Mouse (Mus musculus): ENCODE results near the gene Rtn2.

The Rtn2 gene

GRCm38 (mm10) chr7:19316451-19317161, 34.2 kb downstream of the Rtn2 start:
- in situ Hi-C loops (cut with MboI, MseI): no loop called here

GRCm38 (mm10) chr7:19318201-19318600, 35.8 kb downstream of the Rtn2 start:
- in situ Hi-C loops (cut with MboI, MseI): no loop called here

GRCm38 (mm10) chr7:19318676-19319075, 36.3 kb downstream of the Rtn2 start:
- in situ Hi-C loops (cut with MboI, MseI): no loop called here

GRCm38 (mm10) chr7:19319458-19319857, 37.0 kb downstream of the Rtn2 start:
- in situ Hi-C loops (cut with MboI, MseI): no loop called here

- in situ Hi-C loops (cut with MboI, MseI): no loop called here
Observed at GRCm38 (mm10) chr7:19319906-19320305, 37.5 kb downstream of the Rtn2 start.

GRCm38 (mm10) chr7:19320637-19321036, 38.2 kb downstream of the Rtn2 start:
- in situ Hi-C loops (cut with MboI, MseI): no loop called here

- in situ Hi-C loops (cut with MboI, MseI): no loop called here
Observed at GRCm38 (mm10) chr7:19321464-19321863, 39.0 kb downstream of the Rtn2 start.

- in situ Hi-C loops (cut with MboI, MseI): no loop called here
Observed at GRCm38 (mm10) chr7:19322489-19322888, 40.1 kb downstream of the Rtn2 start.

GRCm38 (mm10) chr7:19324221-19324620, 41.8 kb downstream of the Rtn2 start:
- in situ Hi-C loops (cut with MboI, MseI): no loop called here

- in situ Hi-C loops (cut with MboI, MseI): no loop called here
Observed at GRCm38 (mm10) chr7:19325262-19326199, 43.1 kb downstream of the Rtn2 start.

- in situ Hi-C loops (cut with MboI, MseI): no loop called here
Observed at GRCm38 (mm10) chr7:19326359-19326758, 43.9 kb downstream of the Rtn2 start.

- in situ Hi-C loops (cut with MboI, MseI): no loop called here
Observed at GRCm38 (mm10) chr7:19327128-19327527, 44.7 kb downstream of the Rtn2 start.

- in situ Hi-C loops (cut with MboI, MseI): no loop called here
Observed at GRCm38 (mm10) chr7:19327782-19328181, 45.4 kb downstream of the Rtn2 start.

- in situ Hi-C loops (cut with MboI, MseI): no loop called here
Observed at GRCm38 (mm10) chr7:19328425-19328824, 46.0 kb downstream of the Rtn2 start.

GRCm38 (mm10) chr7:19331910-19332309, 49.5 kb downstream of the Rtn2 start:
- in situ Hi-C loops (cut with MboI, MseI): no loop called here

GRCm38 (mm10) chr7:19332709-19333352, 50.4 kb downstream of the Rtn2 start:
- in situ Hi-C loops (cut with MboI, MseI): no loop called here

GRCm38 (mm10) chr7:19335583-19335982, 53.2 kb downstream of the Rtn2 start:
- in situ Hi-C loops (cut with MboI, MseI): no loop called here

GRCm38 (mm10) chr7:19337122-19337521, 54.7 kb downstream of the Rtn2 start:
- in situ Hi-C loops (cut with MboI, MseI): no loop called here

- in situ Hi-C loops (cut with MboI, MseI): no loop called here
Observed at GRCm38 (mm10) chr7:19338060-19338459, 55.6 kb downstream of the Rtn2 start.

GRCm38 (mm10) chr7:19338596-19338995, 56.2 kb downstream of the Rtn2 start:
- in situ Hi-C loops (cut with MboI, MseI): no loop called here

- in situ Hi-C loops (cut with MboI, MseI): loop anchor here (5.0 kb wide), 1 partner anchor 34 kb away; no protein-coding TSS in a partner anchor
Observed at GRCm38 (mm10) chr7:19341250-19341649, 58.8 kb downstream of the Rtn2 start.

- in situ Hi-C loops (cut with MboI, MseI): loop anchor here (5.0 kb wide), 1 partner anchor 35 kb away; no protein-coding TSS in a partner anchor
Observed at GRCm38 (mm10) chr7:19341761-19342409, 59.5 kb downstream of the Rtn2 start.
